Mouse (Mus musculus) bone marrow, adult 2 months (tissue): Measurements from ENCODE around the gene Ahsg. TPM values are rescaled to one million over a fixed set of nuclear protein-coding genes. Genes with fewer than 3 reads are reported as not detected.

ENCODE experiments used
- H3K27ac ChIP-seq: fragments of 200-500 bp; 2 replicates; pipeline ENCODE4 v1.5.1; 2012; ENCODE audit warnings: low read depth, mild to moderate bottlenecking, control low read depth, inconsistent platforms, low read length; ENCODE audit not compliant: control insufficient read depth, poor library complexity, insufficient read depth
- H3K4me1 ChIP-seq: fragments of 200-500 bp; 2 replicates; pipeline ENCODE4 v1.6.1; 2011; ENCODE audit warnings: low read length; ENCODE audit not compliant: control insufficient read depth, insufficient read depth
- H3K4me3 ChIP-seq: fragments of 200-500 bp; replicated peaks from 2 replicates; pipeline ENCODE3; 2011; ENCODE audit warnings: mild to moderate bottlenecking, low read depth, low read length, control low read depth; ENCODE audit not compliant: control insufficient read depth
- CTCF ChIP-seq: fragments of 200-500 bp; IDR thresholded peaks from 2 replicates; pipeline ENCODE4 v1.5.1; 2011; ENCODE audit warnings: low read length, control low read depth; ENCODE audit not compliant: control insufficient read depth, insufficient read depth
- POLR2A ChIP-seq: fragments of 200-500 bp; IDR thresholded peaks from 2 replicates; pipeline ENCODE4 v1.6.1; 2011; ENCODE audit warnings: low read depth, mild to moderate bottlenecking, control low read depth, low read length, borderline replicate concordance; ENCODE audit not compliant: control insufficient read depth
- WGBS: fragments of 180-500 bp; shearing (Covaris S2); methylation state at CpG from one replicate; pipeline ENCODE4 v1.1.7; 2018; 5-methylcytosine and 5-hydroxymethylcytosine counted together
- polyA plus RNA-seq: library from polyadenylated mRNA; stranded (reverse); fragments of >200 nt; gene quantifications from 2 replicates; pipeline ENCODE4 v1.2.4, GENCODE M21; 2011; ENCODE audit warnings: low replicate concordance; ENCODE audit not compliant: missing spikeins, insufficient read depth, insufficient read length

Gene Ahsg
- polyA plus RNA-seq, 1 experiment, result 61.2 TPM

- TF ChIP-seq CTCF, result no peak
- no peak for TF ChIP-seq POLR2A
- no peak overlapping the region for H3K4me3 ChIP-seq
- 78% methylated on average over 2 of the region's 2 CpGs for WGBS
- no peak overlapping the region for H3K27ac ChIP-seq
- no peaks in the 10 kb centered on the region for H3K4me1 ChIP-seq
Observed at GRCm38 (mm10) chr16:22947371-22947770, 56.3 kb downstream of the Ahsg start.

Other genes starting within 250 kb of the Ahsg start
- 4.9 and 12.8 TPM in 2 replicates for gene Dgkg, start 234.1 kb upstream of the Ahsg start, polyA plus RNA-seq
- not detected in 2 replicates for gene Crygs, start 79.7 kb upstream of the Ahsg start, polyA plus RNA-seq
- 12.3 and 15.6 TPM in 2 replicates for gene Tbccd1, start 33.6 kb upstream of the Ahsg start, polyA plus RNA-seq
- gene Dnajb11, start 33.4 kb upstream of the Ahsg start, polyA plus RNA-seq, result 55.1 and 92.5 TPM in 2 replicates
- 0.86 and 5.1 TPM in 2 replicates for gene Fetub, start 27.1 kb downstream of the Ahsg start, polyA plus RNA-seq
- gene Hrg, start 59.8 kb downstream of the Ahsg start, polyA plus RNA-seq, result 0.93 and 2.0 TPM in 2 replicates
- 24.9 and 54.1 TPM in 2 replicates for gene Kng2, start 138.2 kb downstream of the Ahsg start, polyA plus RNA-seq
- gene Kng1, start 166.6 kb downstream of the Ahsg start, polyA plus RNA-seq, result 6.3 and 13.7 TPM in 2 replicates
- 103 and 232 TPM in 2 replicates for gene Eif4a2, start 216.2 kb downstream of the Ahsg start, polyA plus RNA-seq
- 35.1 and 55.1 TPM in 2 replicates for gene Rfc4, start 236.5 kb downstream of the Ahsg start, polyA plus RNA-seq